Mouse (Mus musculus) retina, postnatal 1 day (tissue): ENCODE data around the gene Fcgr3.
A peak's percentile ranks its signal among the peaks of the same experiment; 100 is the strongest.

Source experiments
- DNase-seq: peaks from one replicate; pipeline ENCODE4 v3.0.0-alpha.2; 2012

The Fcgr3 gene

GRCm38 (mm10) chr1:171064491-171065242, at the start of gene Fcgr3:
Gene Fcgr3 (minus strand): TSS chr1:171064935.
- peak; percentile 86 for DNase-seq

GRCm38 (mm10) chr1:171113873-171114299, 49.2 kb upstream of the Fcgr3 start, which contains the start of gene Cfap126:
Gene Cfap126 (plus strand): TSS chr1:171113918.
- peak; percentile 82 for DNase-seq

- DNase-seq = no peak
Measured at GRCm38 (mm10) chr1:171112986-171113385, 48.3 kb upstream of the Fcgr3 start.

GRCm38 (mm10) chr1:171111781-171112575, 47.2 kb upstream of the Fcgr3 start:
- DNase-seq = no peak

- DNase-seq = peak; percentile 97
Measured at GRCm38 (mm10) chr1:171111020-171111780, 46.5 kb upstream of the Fcgr3 start.

- DNase-seq = no peak
Measured at GRCm38 (mm10) chr1:171110659-171111019, 45.9 kb upstream of the Fcgr3 start.

- DNase-seq = no peak
Measured at GRCm38 (mm10) chr1:171109620-171110019, 44.9 kb upstream of the Fcgr3 start.

- no peak for DNase-seq
Measured at GRCm38 (mm10) chr1:171105226-171105625, 40.5 kb upstream of the Fcgr3 start.

- DNase-seq = no peak
Measured at GRCm38 (mm10) chr1:171103179-171103840, 38.6 kb upstream of the Fcgr3 start.

- DNase-seq = peak; percentile 90
Measured at GRCm38 (mm10) chr1:171102547-171103177, 37.9 kb upstream of the Fcgr3 start.

- peak; percentile 91 for DNase-seq
Measured at GRCm38 (mm10) chr1:171101733-171102546, 37.2 kb upstream of the Fcgr3 start.

- no peak for DNase-seq
Measured at GRCm38 (mm10) chr1:171101033-171101432, 36.3 kb upstream of the Fcgr3 start.

- no peak for DNase-seq
Measured at GRCm38 (mm10) chr1:171097612-171098011, 32.9 kb upstream of the Fcgr3 start.

GRCm38 (mm10) chr1:171097136-171097535, 32.4 kb upstream of the Fcgr3 start:
- DNase-seq = no peak

- DNase-seq = no peak
Measured at GRCm38 (mm10) chr1:171096110-171096964, 31.6 kb upstream of the Fcgr3 start.

- no peak for DNase-seq
Measured at GRCm38 (mm10) chr1:171094424-171094823, 29.7 kb upstream of the Fcgr3 start.

- DNase-seq = no peak
Measured at GRCm38 (mm10) chr1:171090761-171091160, 26.0 kb upstream of the Fcgr3 start.

GRCm38 (mm10) chr1:171089891-171090290, 25.2 kb upstream of the Fcgr3 start:
- DNase-seq = no peak

GRCm38 (mm10) chr1:171088237-171088869, 23.6 kb upstream of the Fcgr3 start:
- peak; percentile 43 for DNase-seq

- DNase-seq = peak; percentile 55
Measured at GRCm38 (mm10) chr1:171085718-171086117, 21.0 kb upstream of the Fcgr3 start.
